19 mouse cellular contexts compared by ENCODE assay signal in the genomic region with DNA sequence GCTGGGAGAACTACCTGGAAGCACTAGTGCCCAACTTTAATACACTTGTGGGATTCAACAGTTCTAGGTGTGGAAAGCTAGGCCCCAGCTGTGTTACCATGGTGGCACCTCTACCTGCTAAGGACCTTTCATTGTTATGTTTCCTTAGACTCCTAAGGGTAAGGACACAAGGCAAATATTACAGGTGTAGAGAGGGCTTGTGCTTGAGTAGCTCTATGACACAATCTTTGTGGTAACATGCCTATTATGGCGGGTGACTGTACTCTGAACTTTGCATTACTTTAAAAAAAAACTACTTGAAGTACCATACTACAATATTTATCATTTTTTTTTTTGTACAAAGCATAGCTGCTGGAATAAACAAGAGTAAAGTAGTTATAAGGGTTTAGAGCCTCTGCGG.
DNase-seq lines count a peak whose midpoint lies in the region; TF ChIP-seq lines count a peak whose summit lies in the region.
"Had no signal": no experiment of that assay in that cellular context is flagged by ENCODE, and none has a peak within 500 bp of the region (broad histone marks: within the 10 kb centered on the region; RNA-seq: fewer than 3 reads in every experiment).

No protein-coding gene starts in this region.

- DNase-seq in heart, adult 11 months: peak; percentile 29
- no peak for DNase-seq in heart, adult 18-20 months
- DNase-seq in lung, postnatal 10 days: peak; percentile 16
- peak; percentile 75 for DNase-seq in lung, postnatal 36 days
- DNase-seq in gastrocnemius, postnatal 10 days: no peak
- DNase-seq in left cerebral cortex, adult 2 months (ENCODE audit: extremely low spot score in 1 of 2, low spot score in 2 of 2): no peak
- DNase-seq: adrenal gland, adult 8-10 months; adrenal gland, postnatal 25 days; cerebellum, adult 11-12 months; cerebellum, adult 8-10 months; cerebellum, postnatal 10 days; cerebellum, postnatal 36 days; embryo, embryonic 11 days; gastrocnemius, adult 2 months; gastrocnemius, postnatal 25 days had no signal

- H3K4me3 ChIP-seq in left cerebral cortex, adult 2 months: no peak overlapping the region
- H3K4me3 ChIP-seq: forebrain, embryonic 10.5 days; forebrain, embryonic 13.5 days; gastrocnemius, adult 2 months; hindbrain, embryonic 12.5 days; hindbrain, embryonic 15.5 days had no signal

- H3K27ac ChIP-seq in left cerebral cortex, adult 2 months: no peak overlapping the region
- H3K27ac ChIP-seq: forebrain, embryonic 10.5 days; forebrain, embryonic 13.5 days; gastrocnemius, adult 2 months; hindbrain, embryonic 12.5 days; hindbrain, embryonic 15.5 days had no signal

- no peak for TF ChIP-seq CTCF in left cerebral cortex, adult 2 months (IDR thresholded peaks at IDR 0.05)

- intact Hi-C loops in left cerebral cortex, adult 2 months (cut with DNase I): no loop called here

Comparison
In these comparisons a context has a peak if more than half of its experiments do, and no peak if none do; other contexts are left out.
1. DNase-seq: peak in heart, adult 11 months (single experiment), lung, postnatal 10 days (single experiment) and lung, postnatal 36 days (single experiment); none in heart, adult 18-20 months (0 of 2), gastrocnemius, postnatal 10 days (single experiment) and left cerebral cortex, adult 2 months (0 of 2).